Mouse (Mus musculus): Measurements from ENCODE around the gene Hs3st3b1.

DNA sequence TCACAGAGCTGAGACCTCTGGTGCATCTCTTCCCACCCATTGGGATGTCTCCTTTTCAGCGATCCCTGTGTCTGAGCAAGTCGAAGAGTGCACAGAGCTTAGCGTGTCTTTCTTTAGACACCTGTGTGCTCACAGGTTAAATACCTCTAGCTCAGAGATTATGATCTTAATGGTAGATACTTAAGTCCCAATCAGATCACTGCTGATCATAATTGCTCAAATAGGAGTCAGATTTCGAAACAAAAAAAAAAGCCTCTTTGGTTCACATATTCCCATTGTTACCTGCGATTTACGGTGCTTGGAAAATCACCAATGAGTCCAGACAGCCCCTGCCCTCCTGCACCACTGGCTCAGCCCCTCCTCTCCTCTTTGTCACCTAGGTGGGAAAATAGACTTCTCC, 28.5 kb downstream of the Hs3st3b1 start:
- TF ChIP-seq CTCF (IDR thresholded peaks at IDR 0.05; ENCODE audit: low read depth) = no peak
- no peak for TF ChIP-seq EP300 (IDR thresholded peaks at IDR 0.05; ENCODE audit: low read depth)

Data from heart, postnatal 0 days (tissue).